Mouse (Mus musculus) thymus, adult 2 months (tissue): ENCODE results near the gene Iqch. TPM values are rescaled to one million over a fixed set of nuclear protein-coding genes. Genes with fewer than 3 reads are reported as not detected.

Source experiments
- DNase-seq: peaks from one replicate; pipeline ENCODE4 v3.0.0; 2021
- H3K27ac ChIP-seq: fragments of 200-500 bp; 2 replicates; pipeline ENCODE4 v1.5.1; 2012; ENCODE audit warnings: low read length, control low read depth; ENCODE audit not compliant: control insufficient read depth, insufficient read depth
- H3K27me3 ChIP-seq: fragments of 200-500 bp; 2 replicates; pipeline ENCODE4 v1.6.1; 2012; ENCODE audit warnings: mild to moderate bottlenecking, low read length, moderate library complexity, mixed read lengths; ENCODE audit not compliant: control insufficient read depth, insufficient read depth
- H3K36me3 ChIP-seq: fragments of 200-500 bp; 2 replicates; pipeline ENCODE4 v1.6.1; 2012; ENCODE audit warnings: mild to moderate bottlenecking, low read length, moderate library complexity; ENCODE audit not compliant: control insufficient read depth, insufficient read depth
- H3K4me1 ChIP-seq: fragments of 200-500 bp; replicated peaks from 2 replicates; pipeline ENCODE4 v1.6.1; 2012; ENCODE audit warnings: low read length; ENCODE audit not compliant: control insufficient read depth, insufficient read depth
- H3K4me3 ChIP-seq: fragments of 200-500 bp; 2 replicates; pipeline ENCODE4 v1.5.1; 2012; ENCODE audit warnings: mild to moderate bottlenecking, low read length, control low read depth, moderate library complexity; ENCODE audit not compliant: control insufficient read depth, insufficient read depth
- CTCF ChIP-seq: fragments of 200-500 bp; IDR thresholded peaks from 2 replicates; pipeline ENCODE4 v1.5.1; 2012; ENCODE audit warnings: mild to moderate bottlenecking, control low read depth, low read length, moderate library complexity, borderline replicate concordance; ENCODE audit not compliant: control insufficient read depth, poor library complexity, insufficient read depth; ENCODE audit errors: extremely low read depth
- POLR2A ChIP-seq: fragments of 200-500 bp; IDR thresholded peaks from 2 replicates; pipeline ENCODE4 v1.6.1; 2012; ENCODE audit warnings: mild to moderate bottlenecking, low read length, control low read depth, moderate library complexity; ENCODE audit not compliant: control insufficient read depth, poor library complexity, insufficient read depth; ENCODE audit errors: extremely low read depth
- WGBS: fragments of 180-500 bp; shearing (Covaris S2); methylation state at CpG from one replicate; pipeline ENCODE4 v1.1.7; 2018; 5-methylcytosine and 5-hydroxymethylcytosine counted together
- polyA plus RNA-seq: library from polyadenylated mRNA; depleted of rRNA; stranded (reverse); fragments of >200 nt; gene quantifications from 2 replicates; pipeline ENCODE4 v1.2.3, GENCODE M21; 2012

The Iqch gene
- polyA plus RNA-seq, 1 experiment, result 0.16 TPM

GRCm38 (mm10) chr9:63572874-63573273, 29.4 kb downstream of the Iqch start:
- H3K4me1 ChIP-seq, result 0 out of 2 replicates have a peak, but pooled peaks cover 2% of the 10 kb centered on the region
- WGBS, result 91% methylated on average over 7 of the region's 7 CpGs
- TF ChIP-seq POLR2A (no peak), CTCF (no peak)
- DNase-seq, result no peak
- no peaks in the 10 kb centered on the region for H3K27me3 ChIP-seq
- H3K4me3 ChIP-seq, result no peak overlapping the region
- no peaks in the 10 kb centered on the region for H3K36me3 ChIP-seq
- H3K27ac ChIP-seq, result no peak overlapping the region

- Histone ChIP-seq H3K36me3 (no peaks in the 10 kb centered on the region), H3K4me1 (peaks cover 2% of the 10 kb centered on the region; the same call in 1 of the 2 replicates), H3K27ac (no peak overlapping the region), H3K4me3 (no peak overlapping the region), H3K27me3 (no peaks in the 10 kb centered on the region)
- no peak for DNase-seq
- TF ChIP-seq CTCF (no peak), POLR2A (no peak)
- 5% methylated on average over 6 of the region's 6 CpGs for WGBS
Observed at GRCm38 (mm10) chr9:63571895-63572294, 30.4 kb downstream of the Iqch start.

GRCm38 (mm10) chr9:63568808-63569207, 33.5 kb downstream of the Iqch start:
- H3K4me3 ChIP-seq, result no peak overlapping the region
- WGBS, result 78% methylated on average over 8 of the region's 8 CpGs
- H3K27me3 ChIP-seq, result no peaks in the 10 kb centered on the region
- peaks cover 2% of the 10 kb centered on the region; the same call in 1 of the 2 replicates for H3K4me1 ChIP-seq
- TF ChIP-seq POLR2A (no peak), CTCF (no peak)
- H3K36me3 ChIP-seq, result no peaks in the 10 kb centered on the region
- no peak overlapping the region for H3K27ac ChIP-seq
- DNase-seq, result no peak

- DNase-seq, result no peak
- Histone ChIP-seq H3K27ac (no peak overlapping the region), H3K4me3 (no peak overlapping the region), H3K36me3 (no peaks in the 10 kb centered on the region), H3K4me1 (peaks cover 2% of the 10 kb centered on the region; the same call in 1 of the 2 replicates), H3K27me3 (no peaks in the 10 kb centered on the region)
- TF ChIP-seq CTCF, result no peak
- no peak for TF ChIP-seq POLR2A
- WGBS, result 69% methylated on average over 6 of the region's 6 CpGs
Observed at GRCm38 (mm10) chr9:63568314-63568713, 34.0 kb downstream of the Iqch start.

GRCm38 (mm10) chr9:63563436-63563835, 38.9 kb downstream of the Iqch start:
- WGBS, result 96% methylated on average over 2 of the region's 2 CpGs
- Histone ChIP-seq H3K4me1 (peaks cover 3% of the 10 kb centered on the region), H3K4me3 (no peak overlapping the region), H3K27me3 (no peaks in the 10 kb centered on the region), H3K27ac (no peak overlapping the region), H3K36me3 (no peaks in the 10 kb centered on the region)
- TF ChIP-seq CTCF (no peak), POLR2A (no peak)
- DNase-seq, result no peak

GRCm38 (mm10) chr9:63561931-63562330, 40.4 kb downstream of the Iqch start:
- Histone ChIP-seq H3K27ac (no peak overlapping the region), H3K4me3 (no peak overlapping the region), H3K36me3 (no peaks in the 10 kb centered on the region), H3K27me3 (no peaks in the 10 kb centered on the region), H3K4me1 (peaks cover 3% of the 10 kb centered on the region; the same call in 1 of the 2 replicates)
- DNase-seq, result no peak
- TF ChIP-seq POLR2A (no peak), CTCF (no peak)
- WGBS, result 45% methylated on average over 8 of the region's 8 CpGs

- Histone ChIP-seq H3K4me3 (no peak overlapping the region), H3K27me3 (no peaks in the 10 kb centered on the region), H3K27ac (no peak overlapping the region), H3K4me1 (peaks cover 7% of the 10 kb centered on the region), H3K36me3 (no peaks in the 10 kb centered on the region)
- 92% methylated on average over 8 of the region's 8 CpGs for WGBS
- TF ChIP-seq CTCF (no peak), POLR2A (no peak)
- no peak for DNase-seq
Observed at GRCm38 (mm10) chr9:63556933-63557332, 45.4 kb downstream of the Iqch start.
